Mouse (Mus musculus): Measurements from ENCODE around the gene Fgf8. TPM values are rescaled to one million over a fixed set of nuclear protein-coding genes. Genes with fewer than 3 reads are reported as not detected.

The Fgf8 gene
- polyA plus RNA-seq, 1 experiment from 2014 or later, result not detected

- Histone ChIP-seq H3K27ac (no peak overlapping the region), H3K9ac (peak overlapping the region; percentile 98; the same call in 1 of the 2 replicates), H3K27me3 (replicated peaks) (no peaks in the 10 kb centered on the region), H3K36me3 (peaks cover 49% of the 10 kb centered on the region), H3K4me1 (peaks cover 45% of the 10 kb centered on the region), H3K4me3 (peak overlapping the region; percentile 99), H3K4me2 (peak overlapping the region; percentile 79), H3K9me3 (replicated peaks) (no peaks in the 10 kb centered on the region)
- WGBS (ENCODE audit: insufficient replicate concordance), result 61% methylated on average over 8 of the region's 8 CpGs
- no peak for ATAC-seq
These were observed 39.0 kb upstream of the Fgf8 start for GRCm38 (mm10) chr19:45781676-45782075.

- 73% methylated on average over 13 of the region's 13 CpGs for WGBS (ENCODE audit: insufficient replicate concordance)
- H3K36me3 ChIP-seq, result peaks cover 61% of the 10 kb centered on the region
- H3K4me3 ChIP-seq, result 0 out of 2 replicates have a peak overlapping the region, but pooled peaks have one; percentile 99
- H3K4me2 ChIP-seq, result peak overlapping the region; percentile 79
- H3K9me3 ChIP-seq (replicated peaks), result no peaks in the 10 kb centered on the region
- H3K27me3 ChIP-seq (replicated peaks), result no peaks in the 10 kb centered on the region
- H3K9ac ChIP-seq, result no peak overlapping the region
- ATAC-seq, result no peak
- H3K4me1 ChIP-seq, result peaks cover 44% of the 10 kb centered on the region
- no peak overlapping the region for H3K27ac ChIP-seq
These were observed 37.7 kb upstream of the Fgf8 start for GRCm38 (mm10) chr19:45780350-45780915.

- no peaks in the 10 kb centered on the region for H3K27me3 ChIP-seq (replicated peaks)
- peaks cover 100% of the 10 kb centered on the region for H3K36me3 ChIP-seq
- H3K4me1 ChIP-seq, result peaks cover 11% of the 10 kb centered on the region
- no peak overlapping the region for H3K4me3 ChIP-seq
- ATAC-seq, result no peak
- H3K9ac ChIP-seq, result no peak overlapping the region
- 63% methylated on average over 2 of the region's 2 CpGs for WGBS (ENCODE audit: insufficient replicate concordance)
- H3K9me3 ChIP-seq (replicated peaks), result no peaks in the 10 kb centered on the region
- no peak overlapping the region for H3K4me2 ChIP-seq
- H3K27ac ChIP-seq, result no peak overlapping the region
These were observed 32.8 kb upstream of the Fgf8 start for GRCm38 (mm10) chr19:45775486-45775885.

- H3K4me3 ChIP-seq, result no peak overlapping the region
- H3K4me1 ChIP-seq, result no peaks in the 10 kb centered on the region
- H3K36me3 ChIP-seq, result peaks cover 100% of the 10 kb centered on the region
- 85% methylated on average over 5 of the region's 5 CpGs for WGBS (ENCODE audit: insufficient replicate concordance)
- no peak overlapping the region for H3K9ac ChIP-seq
- H3K27me3 ChIP-seq (replicated peaks), result no peaks in the 10 kb centered on the region
- ATAC-seq, result no peak
- H3K27ac ChIP-seq, result no peak overlapping the region
- H3K9me3 ChIP-seq (replicated peaks), result no peaks in the 10 kb centered on the region
- no peak overlapping the region for H3K4me2 ChIP-seq
These were observed 28.8 kb upstream of the Fgf8 start for GRCm38 (mm10) chr19:45771501-45771900.

GRCm38 (mm10) chr19:45760810-45761209, 18.1 kb upstream of the Fgf8 start:
- H3K36me3 ChIP-seq, result peaks cover 96% of the 10 kb centered on the region
- 87% methylated on average over 3 of the region's 3 CpGs for WGBS (ENCODE audit: insufficient replicate concordance)
- no peak for ATAC-seq
- no peak overlapping the region for H3K4me3 ChIP-seq
- H3K4me2 ChIP-seq, result no peak overlapping the region
- no peaks in the 10 kb centered on the region for H3K9me3 ChIP-seq (replicated peaks)
- no peak overlapping the region for H3K27ac ChIP-seq
- H3K9ac ChIP-seq, result no peak overlapping the region
- 0 out of 2 replicates have a peak, but pooled peaks cover 8% of the 10 kb centered on the region for H3K4me1 ChIP-seq
- no peaks in the 10 kb centered on the region for H3K27me3 ChIP-seq (replicated peaks)

GRCm38 (mm10) chr19:45758671-45759070, 16.0 kb upstream of the Fgf8 start:
- no peak for ATAC-seq
- WGBS (ENCODE audit: insufficient replicate concordance), result 88% methylated on average over 5 of the region's 5 CpGs
- no peak overlapping the region for H3K4me2 ChIP-seq
- no peaks in the 10 kb centered on the region for H3K9me3 ChIP-seq (replicated peaks)
- no peaks in the 10 kb centered on the region for H3K27me3 ChIP-seq (replicated peaks)
- H3K4me3 ChIP-seq, result no peak overlapping the region
- 0 out of 2 replicates have a peak, but pooled peaks cover 8% of the 10 kb centered on the region for H3K4me1 ChIP-seq
- no peak overlapping the region for H3K9ac ChIP-seq
- no peak overlapping the region for H3K27ac ChIP-seq
- peaks cover 96% of the 10 kb centered on the region for H3K36me3 ChIP-seq

- Histone ChIP-seq H3K9ac (no peak overlapping the region), H3K27ac (no peak overlapping the region), H3K36me3 (peaks cover 86% of the 10 kb centered on the region), H3K4me2 (no peak overlapping the region), H3K27me3 (replicated peaks) (no peaks in the 10 kb centered on the region), H3K4me3 (no peak overlapping the region), H3K9me3 (replicated peaks) (no peaks in the 10 kb centered on the region), H3K4me1 (peaks cover 25% of the 10 kb centered on the region)
- ATAC-seq, result no peak
- 91% methylated on average over 3 of the region's 3 CpGs for WGBS (ENCODE audit: insufficient replicate concordance)
These were observed 10.8 kb upstream of the Fgf8 start for GRCm38 (mm10) chr19:45753551-45753950.

- WGBS (ENCODE audit: insufficient replicate concordance), result 77% methylated on average over 7 of the region's 7 CpGs
- peaks cover 31% of the 10 kb centered on the region for H3K4me1 ChIP-seq
- H3K9ac ChIP-seq, result no peak overlapping the region
- peaks cover 74% of the 10 kb centered on the region for H3K36me3 ChIP-seq
- H3K27me3 ChIP-seq (replicated peaks), result peaks cover 3% of the 10 kb centered on the region
- no peaks in the 10 kb centered on the region for H3K9me3 ChIP-seq (replicated peaks)
- ATAC-seq, result no peak
- no peak overlapping the region for H3K4me2 ChIP-seq
- H3K27ac ChIP-seq, result no peak overlapping the region
- H3K4me3 ChIP-seq, result no peak overlapping the region
These were observed 9.2 kb upstream of the Fgf8 start for GRCm38 (mm10) chr19:45751881-45752280.

GRCm38 (mm10) chr19:45749243-45750043, 6.7 kb upstream of the Fgf8 start, which contains the start of gene Npm3:
TSS of gene Npm3 (minus strand) at chr19:45749591.
- H3K4me1 ChIP-seq, result peaks cover 50% of the 10 kb centered on the region
- H3K27me3 ChIP-seq (replicated peaks), result peaks cover 28% of the 10 kb centered on the region
- peaks cover 51% of the 10 kb centered on the region for H3K36me3 ChIP-seq
- peak within 1 kb of the TSS; percentile 97 for H3K4me2 ChIP-seq
- peak within 1 kb of the TSS; percentile 70 for H3K27ac ChIP-seq
- under 1% methylated on average over 59 of the region's 60 CpGs for WGBS (ENCODE audit: insufficient replicate concordance)
- H3K9ac ChIP-seq, result peak within 1 kb of the TSS; percentile 94
- peak; percentile 79 for ATAC-seq
- H3K4me3 ChIP-seq, result peak within 1 kb of the TSS; percentile 95
- no peaks in the 10 kb centered on the region for H3K9me3 ChIP-seq (replicated peaks)

- Histone ChIP-seq H3K9me3 (replicated peaks) (no peaks in the 10 kb centered on the region), H3K4me1 (peaks cover 50% of the 10 kb centered on the region), H3K4me3 (peak overlapping the region; percentile 95), H3K9ac (peak overlapping the region; percentile 94), H3K4me2 (peak overlapping the region; percentile 97), H3K27me3 (replicated peaks) (peaks cover 34% of the 10 kb centered on the region), H3K36me3 (peaks cover 44% of the 10 kb centered on the region), H3K27ac (peak overlapping the region; percentile 70)
- under 1% methylated on average over 33 of the region's 33 CpGs for WGBS (ENCODE audit: insufficient replicate concordance)
- ATAC-seq, result peak; percentile 34; the same call in 1 of the 2 replicates
These were observed 6.1 kb upstream of the Fgf8 start for GRCm38 (mm10) chr19:45748691-45749242.

- Histone ChIP-seq H3K9ac (peak overlapping the region; percentile 94), H3K4me3 (peak overlapping the region; percentile 95), H3K27ac (peak overlapping the region; percentile 70; the same call in 1 of the 2 replicates), H3K9me3 (replicated peaks) (no peaks in the 10 kb centered on the region), H3K4me1 (peaks cover 51% of the 10 kb centered on the region), H3K27me3 (replicated peaks) (peaks cover 40% of the 10 kb centered on the region), H3K4me2 (peak overlapping the region; percentile 97), H3K36me3 (peaks cover 38% of the 10 kb centered on the region)
- no peak for ATAC-seq
- WGBS (ENCODE audit: insufficient replicate concordance), result 31% methylated on average over 9 of the region's 9 CpGs
These were observed 5.5 kb upstream of the Fgf8 start for GRCm38 (mm10) chr19:45748206-45748605.

Measured in liver, embryonic 12.5 days (tissue).